Mouse (Mus musculus) liver, embryonic 11.5 days (tissue): ENCODE results near the gene 2010315B03Rik. TPM values are rescaled to one million over a fixed set of nuclear protein-coding genes. Genes with fewer than 3 reads are reported as not detected.

ENCODE experiments used
- ATAC-seq: fragments of 200-750 bp; cut with Nextera tagmentation; replicated peaks from 2 replicates; pipeline ENCODE4 v1.8.0; 2017; ENCODE audit warnings: moderate number of reproducible peaks, mild to moderate bottlenecking, moderate TSS enrichment, moderate library complexity; ENCODE audit not compliant: low FRiP score
- DNase-seq: peaks from one replicate; pipeline ENCODE4 v3.0.0-alpha.2; 2017; ENCODE audit warnings: low spot score
- H3K27ac ChIP-seq: fragments of 300-500 bp; sonication (generic); 2 replicates; pipeline ENCODE4 v1.5.1; 2014; ENCODE audit warnings: mild to moderate bottlenecking, low read depth, low read length, control low read depth
- H3K27me3 ChIP-seq: fragments of 300-500 bp; sonication (generic); replicated peaks from 2 replicates; pipeline ENCODE4 v1.6.1; 2014; ENCODE audit warnings: low read length, mixed read lengths; ENCODE audit not compliant: control insufficient read depth, insufficient read depth
- H3K36me3 ChIP-seq: fragments of 300-500 bp; sonication (generic); 2 replicates; pipeline ENCODE4 v1.6.1; 2014; ENCODE audit warnings: mild to moderate bottlenecking, low read length, moderate library complexity, mixed read lengths; ENCODE audit not compliant: control insufficient read depth, insufficient read depth
- H3K4me1 ChIP-seq: fragments of 300-500 bp; sonication (generic); replicated peaks from 2 replicates; pipeline ENCODE4 v1.6.1; 2014; ENCODE audit warnings: low read length, mixed read lengths; ENCODE audit not compliant: control insufficient read depth, insufficient read depth
- H3K4me2 ChIP-seq: fragments of 300-500 bp; sonication (generic); 2 replicates; pipeline ENCODE4 v1.6.1; 2014; ENCODE audit warnings: mild to moderate bottlenecking, control low read depth, moderate library complexity
- H3K4me3 ChIP-seq: fragments of 300-500 bp; sonication (generic); 2 replicates; pipeline ENCODE4 v1.5.1; 2014; ENCODE audit warnings: low read depth, low read length, control low read depth
- H3K9ac ChIP-seq: fragments of 300-500 bp; sonication (generic); 2 replicates; pipeline ENCODE4 v1.6.1; 2014; ENCODE audit warnings: low read depth, low read length, control low read depth
- H3K9me3 ChIP-seq: fragments of 300-500 bp; sonication (generic); 2 replicates; pipeline ENCODE4 v1.6.1; 2016; ENCODE audit warnings: low read length, inconsistent platforms, mixed read lengths; ENCODE audit not compliant: control insufficient read depth
- WGBS: fragments of 180-500 bp; shearing (Covaris S2); extraction: QIAGEN DNeasy Blood & Tissue Kit; methylation state at CpG from one replicate; pipeline ENCODE4 v1.1.7; 2014; 5-methylcytosine and 5-hydroxymethylcytosine counted together
- polyA plus RNA-seq: library from polyadenylated mRNA; unstranded; fragments of >200 nt; fragmentation: Nextera tagmentation; extraction: Ambion mirVana; gene quantifications from 2 replicates; pipeline ENCODE4 v1.2.1, GENCODE M21; 2014

The 2010315B03Rik gene
- 4.4 and 5.7 TPM in 2 replicates for polyA plus RNA-seq

- Histone ChIP-seq H3K4me3 (peak within 1 kb of the TSS; percentile 73), H3K4me1 (no peaks in the 10 kb centered on the region), H3K9ac (peak within 1 kb of the TSS; percentile 86), H3K4me2 (peak within 1 kb of the TSS; percentile 65), H3K9me3 (no peaks in the 10 kb centered on the region), H3K36me3 (no peaks in the 10 kb centered on the region), H3K27me3 (no peaks in the 10 kb centered on the region), H3K27ac (peak within 1 kb of the TSS; percentile 86)
- 1% methylated on average over 21 of the region's 22 CpGs for whole genome bisulfite sequencing
- peak; percentile 83 for DNase-seq
- peak; percentile 100 for ATAC-seq
These were observed at the start of gene 2010315B03Rik for GRCm38 (mm10) chr9:124312171-124313142. TSS of gene 2010315B03Rik (minus strand) at chr9:124312696.

DNA sequence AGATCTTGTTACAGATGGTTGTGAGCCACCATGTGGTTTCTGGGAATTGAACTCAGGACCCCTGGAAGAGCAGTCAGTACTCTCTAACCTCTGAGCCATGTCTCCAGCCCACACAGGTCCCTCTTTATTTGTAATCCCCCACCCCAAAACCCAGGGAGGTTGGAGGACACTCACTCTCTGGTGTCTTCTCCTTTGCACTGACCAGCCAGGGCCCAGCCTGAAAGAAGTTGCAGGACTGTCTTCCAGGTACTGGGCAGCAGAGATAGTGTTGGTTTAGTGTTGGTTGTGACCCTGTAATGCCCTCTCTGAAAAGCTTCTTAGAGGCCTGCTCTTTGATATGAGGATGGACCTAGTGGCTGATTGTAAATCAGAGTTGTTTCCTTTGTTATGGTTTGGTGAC is 994 bp downstream of the 2010315B03Rik start:
- no peak overlapping the region for H3K27ac ChIP-seq

DNA sequence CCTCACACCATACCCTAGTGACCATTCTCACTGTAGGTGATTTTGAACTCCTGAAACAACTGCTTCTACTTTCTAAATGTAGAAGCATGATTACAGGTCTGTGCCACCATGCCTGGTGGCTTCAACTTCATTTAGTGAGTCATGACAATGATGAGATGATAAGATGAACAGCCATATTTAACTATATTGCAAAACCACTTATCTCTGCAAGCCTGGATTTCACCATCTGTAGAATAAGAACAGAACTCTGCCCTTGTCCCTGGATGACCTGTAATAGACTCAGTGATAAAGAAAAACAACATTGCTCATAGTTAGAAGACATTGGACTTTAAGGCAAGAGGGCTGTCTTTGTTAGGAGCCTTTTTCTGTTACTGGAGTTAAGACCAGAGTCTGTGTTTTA is 24.2 kb downstream of the 2010315B03Rik start:
- no peaks in the 10 kb centered on the region for H3K4me1 ChIP-seq
- ATAC-seq, result no peak
- no peak overlapping the region for H3K27ac ChIP-seq
- H3K27me3 ChIP-seq, result no peaks in the 10 kb centered on the region
- DNase-seq, result no peak
- H3K4me2 ChIP-seq, result no peak overlapping the region
- no peak overlapping the region for H3K9ac ChIP-seq
- no peak overlapping the region for H3K4me3 ChIP-seq
- no peaks in the 10 kb centered on the region for H3K9me3 ChIP-seq
- H3K36me3 ChIP-seq, result no peaks in the 10 kb centered on the region; the same call in 1 of the 2 replicates

More for the DNA sequence above, 994 bp downstream of the 2010315B03Rik start:
- no peak for ATAC-seq
- Histone ChIP-seq H3K9me3 (no peaks in the 10 kb centered on the region), H3K4me1 (no peaks in the 10 kb centered on the region), H3K27me3 (no peaks in the 10 kb centered on the region), H3K4me2 (peak overlapping the region; percentile 65), H3K9ac (no peak overlapping the region; the same call in 1 of the 2 replicates), H3K36me3 (no peaks in the 10 kb centered on the region), H3K4me3 (peak overlapping the region; percentile 73)
- DNase-seq, result no peak

DNA sequence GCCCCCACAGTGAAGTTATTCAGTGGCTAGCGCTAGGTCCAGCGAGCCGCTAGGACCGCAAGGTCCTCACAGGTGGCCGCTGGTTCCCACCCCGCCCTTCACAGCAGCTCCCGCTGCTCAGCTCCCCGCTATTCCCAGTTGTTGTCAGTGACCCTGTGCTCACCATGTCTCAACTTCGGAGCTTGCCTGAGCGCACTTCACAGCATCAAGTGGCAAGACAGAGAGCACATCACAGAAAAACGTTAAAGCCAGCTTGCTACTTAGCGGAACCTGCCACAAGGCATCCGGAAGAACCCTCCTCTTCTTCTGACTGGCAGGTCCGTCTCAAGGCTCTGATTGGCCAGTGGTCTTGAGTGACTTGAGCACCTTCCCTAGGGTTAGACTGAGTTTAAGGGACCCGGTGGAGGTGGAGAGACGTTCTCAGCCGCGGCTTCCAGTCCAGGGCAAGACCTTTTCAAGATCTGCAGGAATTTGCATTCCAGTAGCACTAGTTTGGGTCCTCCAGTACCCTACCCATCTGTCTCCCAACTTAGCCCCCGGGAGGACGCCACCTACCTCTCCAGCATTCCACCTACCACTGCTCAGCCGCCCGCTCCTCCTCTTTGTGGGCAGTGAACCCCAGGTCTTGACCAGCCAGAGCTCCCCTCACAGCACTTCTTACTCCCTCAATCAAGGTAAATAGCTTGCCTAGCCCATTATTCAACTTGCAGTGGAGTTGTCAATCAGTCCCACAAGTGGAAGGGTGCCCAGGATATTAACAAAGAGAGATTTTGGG is 30.4 kb downstream of the 2010315B03Rik start:
- ATAC-seq (peak; percentile 99), DNase-seq (peak; percentile 76)
- H3K4me2 ChIP-seq, result peak overlapping the region; percentile 78
- H3K9me3 ChIP-seq, result no peaks in the 10 kb centered on the region
- H3K4me3 ChIP-seq, result peak overlapping the region; percentile 82
- H3K9ac ChIP-seq, result peak overlapping the region; percentile 77
- peaks cover 11% of the 10 kb centered on the region for H3K4me1 ChIP-seq
- peak overlapping the region; percentile 66 for H3K27ac ChIP-seq
- H3K27me3 ChIP-seq, result no peaks in the 10 kb centered on the region
- peaks cover 3% of the 10 kb centered on the region; the same call in 1 of the 2 replicates for H3K36me3 ChIP-seq
- WGBS, result under 1% methylated on average over 22 of the region's 22 CpGs

DNA sequence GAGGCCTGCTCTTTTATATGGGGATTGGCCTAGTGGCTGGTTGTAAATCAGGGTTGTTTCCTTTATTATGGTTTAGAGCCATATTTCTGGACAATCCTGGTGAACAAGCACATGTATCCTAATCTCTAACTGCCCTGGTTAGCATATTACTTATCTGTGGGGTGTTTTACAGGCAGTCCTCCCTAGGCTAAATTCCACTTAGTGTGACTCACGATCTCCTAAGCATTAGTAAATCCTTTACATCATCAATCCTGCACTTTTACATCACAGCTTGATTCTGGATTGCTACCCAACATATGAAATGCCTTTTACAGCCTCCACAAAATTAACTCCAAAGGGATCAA is 31.1 kb downstream of the 2010315B03Rik start:
- Histone ChIP-seq H3K4me2 (peak overlapping the region; percentile 78), H3K36me3 (peaks cover 3% of the 10 kb centered on the region; the same call in 1 of the 2 replicates), H3K9me3 (no peaks in the 10 kb centered on the region), H3K9ac (peak overlapping the region; percentile 77), H3K4me1 (peaks cover 11% of the 10 kb centered on the region), H3K4me3 (peak overlapping the region; percentile 82), H3K27me3 (no peaks in the 10 kb centered on the region), H3K27ac (no peak overlapping the region)
- ATAC-seq (peak; percentile 25; the same call in 1 of the 2 replicates), DNase-seq (no peak)
- WGBS, result 18% methylated on average over 1 of the region's 1 CpGs

- Histone ChIP-seq H3K36me3 (peaks cover 3% of the 10 kb centered on the region; the same call in 1 of the 2 replicates), H3K27ac (no peak overlapping the region), H3K9ac (no peak overlapping the region; the same call in 1 of the 2 replicates), H3K9me3 (no peaks in the 10 kb centered on the region), H3K4me2 (peak overlapping the region; percentile 78), H3K4me1 (peaks cover 11% of the 10 kb centered on the region), H3K27me3 (no peaks in the 10 kb centered on the region), H3K4me3 (peak overlapping the region; percentile 82)
- DNase-seq, result no peak
- no peak for ATAC-seq
- 81% methylated on average over 2 of the region's 2 CpGs for WGBS
These were observed 31.7 kb downstream of the 2010315B03Rik start for GRCm38 (mm10) chr9:124280576-124281447.

GRCm38 (mm10) chr9:124279300-124279699 is 33.2 kb downstream of the 2010315B03Rik start:
- Histone ChIP-seq H3K36me3 (peaks cover 7% of the 10 kb centered on the region; the same call in 1 of the 2 replicates), H3K9me3 (peaks cover 6% of the 10 kb centered on the region; the same call in 1 of the 2 replicates), H3K4me2 (no peak overlapping the region), H3K4me3 (no peak overlapping the region), H3K27ac (no peak overlapping the region), H3K27me3 (no peaks in the 10 kb centered on the region), H3K4me1 (peaks cover 11% of the 10 kb centered on the region), H3K9ac (no peak overlapping the region)
- ATAC-seq, result no peak
- 33% methylated on average over 2 of the region's 2 CpGs for WGBS
- DNase-seq, result no peak

DNA sequence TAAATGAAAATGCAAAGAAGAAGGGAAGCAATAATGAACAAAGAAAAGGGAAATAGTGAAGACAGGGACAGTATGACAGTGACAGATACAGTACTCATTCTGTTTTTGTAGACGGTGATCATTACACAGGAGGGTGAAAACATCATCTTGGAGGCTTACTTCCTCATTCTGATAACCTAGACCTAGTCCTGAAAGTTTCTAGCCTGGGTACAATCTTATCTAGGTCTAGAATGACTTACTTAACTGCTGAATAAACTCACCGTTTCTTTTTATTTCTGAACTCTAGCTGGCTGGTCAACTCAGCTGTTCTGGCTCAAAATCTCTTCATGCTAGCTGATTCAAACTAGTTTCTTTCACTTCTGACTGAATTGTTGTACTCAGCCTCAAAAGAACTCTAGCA is 37.4 kb downstream of the 2010315B03Rik start:
- H3K27ac ChIP-seq, result no peak overlapping the region
- 63% methylated on average over 2 of the region's 2 CpGs for WGBS
- DNase-seq (no peak), ATAC-seq (no peak)
- peaks cover 14% of the 10 kb centered on the region for H3K9me3 ChIP-seq
- no peaks in the 10 kb centered on the region for H3K27me3 ChIP-seq
- H3K36me3 ChIP-seq, result peaks cover 7% of the 10 kb centered on the region; the same call in 1 of the 2 replicates
- no peak overlapping the region for H3K9ac ChIP-seq
- H3K4me2 ChIP-seq, result no peak overlapping the region
- no peak overlapping the region for H3K4me3 ChIP-seq
- H3K4me1 ChIP-seq, result no peaks in the 10 kb centered on the region
